Mouse (Mus musculus): ENCODE results near the gene Pms1.

Pms1 gene

GRCm38 (mm10) chr1:53210136-53210535, 86.7 kb downstream of the Pms1 start:
- POLR2A ChIA-PET = no interaction called here
- CTCF ChIA-PET = no interaction called here

GRCm38 (mm10) chr1:53203902-53204301, 92.9 kb downstream of the Pms1 start:
- ChIA-PET POLR2A (no interaction called here), CTCF (no interaction called here)

- ChIA-PET POLR2A (no interaction called here), CTCF (no interaction called here)
Observed at GRCm38 (mm10) chr1:53201630-53202199, 95.1 kb downstream of the Pms1 start.

GRCm38 (mm10) chr1:53194536-53194935, 102.3 kb downstream of the Pms1 start:
- CTCF ChIA-PET = no interaction called here
- POLR2A ChIA-PET = no interaction called here

GRCm38 (mm10) chr1:53191234-53191633, 105.6 kb downstream of the Pms1 start:
- CTCF ChIA-PET = no interaction called here
- POLR2A ChIA-PET = no interaction called here

GRCm38 (mm10) chr1:53189620-53190019, 107.2 kb downstream of the Pms1 start:
- ChIA-PET CTCF (no interaction called here), POLR2A (interaction anchor here in 1 of 4 experiments (0.9 kb wide), 2 partner anchors 10 to 108 kb away, joined by 3 to 4 read pairs; no protein-coding TSS in a partner anchor)

GRCm38 (mm10) chr1:53187536-53187935, 109.3 kb downstream of the Pms1 start, which contains the start of gene 1700019A02Rik:
Gene 1700019A02Rik (minus strand): TSS chr1:53187636.
- ChIA-PET POLR2A (interaction anchor here in 1 of 4 experiments (0.6 to 0.9 kb wide), 4 partner anchors 28 to 90 kb away, joined by 3 to 4 read pairs (median 4); no protein-coding TSS in a partner anchor), CTCF (interaction anchor here in 1 of 4 experiments (0.7 kb wide), 1 partner anchor 1489 kb away, joined by 4 read pairs; no protein-coding TSS in a partner anchor)

- ChIA-PET POLR2A (interaction anchor here in 1 of 4 experiments (0.5 kb wide), 1 partner anchor 82 kb away, joined by 3 read pairs; no protein-coding TSS in a partner anchor), CTCF (no interaction called here)
Observed at GRCm38 (mm10) chr1:53186301-53186700, 110.5 kb downstream of the Pms1 start.

GRCm38 (mm10) chr1:53157715-53158114, 139.1 kb downstream of the Pms1 start:
- ChIA-PET CTCF (no interaction called here), POLR2A (no interaction called here)
